Mouse (Mus musculus) G1E (cell line): ENCODE results near the gene Txnrd2. TPM values are rescaled to one million over a fixed set of nuclear protein-coding genes. Genes with fewer than 3 reads are reported as not detected.

ENCODE experiments used
- ATAC-seq: 2 replicates; pipeline ENCODE4 v1.8.0; 2016; ENCODE audit warnings: mild to moderate bottlenecking; ENCODE audit not compliant: insufficient number of reproducible peaks, poor library complexity, low FRiP score, severe bottlenecking; ENCODE audit errors: extremely low read depth
- DNase-seq: peaks from one replicate; pipeline ENCODE4 v3.0.0; 2012; ENCODE audit warnings: low spot score
- H3K27me3 ChIP-seq: 2 replicates; pipeline ENCODE4 v1.6.1; 2012; ENCODE audit warnings: mild to moderate bottlenecking, low read length, inconsistent platforms; ENCODE audit not compliant: insufficient read depth
- H3K36me3 ChIP-seq: replicated peaks from 2 replicates; pipeline ENCODE3; 2012; ENCODE audit warnings: mild to moderate bottlenecking, inconsistent platforms
- H3K4me1 ChIP-seq: 2 replicates; pipeline ENCODE4 v1.6.1; 2012; ENCODE audit warnings: low read depth, low read length, inconsistent platforms, mixed read lengths; ENCODE audit not compliant: insufficient read depth
- H3K4me3 ChIP-seq: 2 replicates; pipeline ENCODE4 v1.5.1; 2012; ENCODE audit warnings: low read depth, mild to moderate bottlenecking, inconsistent platforms, low read length, moderate library complexity, mixed read lengths
- H3K9me3 ChIP-seq: replicated peaks from 2 replicates; pipeline ENCODE4 v1.6.1; 2012; ENCODE audit warnings: inconsistent platforms
- CTCF ChIP-seq: IDR thresholded peaks from 2 replicates; pipeline ENCODE4 v1.5.1; 2012; ENCODE audit warnings: low read depth, low read length, inconsistent platforms, mixed read lengths
- GATA1 ChIP-seq: IDR thresholded peaks from 2 replicates; pipeline ENCODE4 v1.6.1; 2012; ENCODE audit warnings: borderline replicate concordance, low read length, inconsistent platforms, mixed read lengths
- GATA2 ChIP-seq: IDR thresholded peaks from 2 replicates; pipeline ENCODE4 v1.6.1; 2012; ENCODE audit warnings: low read depth, low read length, inconsistent platforms, borderline replicate concordance
- POLR2AphosphoS5 ChIP-seq: IDR thresholded peaks from 2 replicates; pipeline ENCODE4 v1.6.1; 2012; ENCODE audit warnings: low read depth, low read length, inconsistent platforms; ENCODE audit not compliant: insufficient replicate concordance
- TAL1 ChIP-seq: conservative IDR thresholded peaks from 2 replicates; pipeline ENCODE4 v1.6.1; 2012; ENCODE audit warnings: low read depth, low read length, inconsistent platforms, mixed read lengths
- polyA plus RNA-seq: library from polyadenylated mRNA; stranded (reverse); fragments of >175 nt; gene quantifications from 2 replicates; pipeline ENCODE4 v1.2.3, GENCODE M21; 2012
- total RNA-seq, 2 experiments: library from RNA; stranded (forward) in 1 of 2; stranded (reverse) in 1 of 2; fragments of 200-1000 nt in 1 of 2; fragments of >200 nt in 1 of 2; fragmentation: Nextera tagmentation in 1 of 2; gene quantifications; 2 replicates each; pipeline ENCODE4 v1.2.3; 2014 to 2017

Gene Txnrd2
- total and polyA plus RNA-seq, 3 experiments: 18.3 to 50.3 (median 18.5) TPM

- ATAC-seq (no peak), DNase-seq (no peak)
- Histone ChIP-seq H3K9me3 (no peaks in the 10 kb centered on the region), H3K4me1 (peaks cover 81% of the 10 kb centered on the region), H3K27me3 (no peaks in the 10 kb centered on the region), H3K4me3 (no peak overlapping the region), H3K36me3 (peaks cover 78% of the 10 kb centered on the region)
- TF ChIP-seq TAL1 (no peak), POLR2AphosphoS5 (no peak), GATA1 (no peak), CTCF (no peak), GATA2 (no peak)
These were observed 5.6 kb upstream of the Txnrd2 start for GRCm38 (mm10) chr16:18420571-18420970.

GRCm38 (mm10) chr16:18423203-18423914 lies 2.8 kb upstream of the Txnrd2 start:
- no peak for TF ChIP-seq CTCF
- TF ChIP-seq TAL1: no peak
- no peak for TF ChIP-seq GATA2
- TF ChIP-seq POLR2AphosphoS5: no peak
- no peak for TF ChIP-seq GATA1
- H3K27me3 ChIP-seq: no peaks in the 10 kb centered on the region
- H3K36me3 ChIP-seq: peaks cover 64% of the 10 kb centered on the region
- H3K9me3 ChIP-seq: no peaks in the 10 kb centered on the region
- ATAC-seq: no peak
- no peak overlapping the region for H3K4me3 ChIP-seq
- peaks cover 86% of the 10 kb centered on the region for H3K4me1 ChIP-seq
- no peak for DNase-seq

GRCm38 (mm10) chr16:18423915-18424265 lies 2.3 kb upstream of the Txnrd2 start:
- Histone ChIP-seq H3K9me3 (no peaks in the 10 kb centered on the region), H3K27me3 (no peaks in the 10 kb centered on the region), H3K4me3 (no peak overlapping the region), H3K36me3 (peaks cover 59% of the 10 kb centered on the region), H3K4me1 (peaks cover 86% of the 10 kb centered on the region)
- no peak for ATAC-seq
- no peak for DNase-seq
- TF ChIP-seq TAL1: no peak
- no peak for TF ChIP-seq GATA2
- no peak for TF ChIP-seq CTCF
- TF ChIP-seq GATA1: no peak
- no peak for TF ChIP-seq POLR2AphosphoS5

GRCm38 (mm10) chr16:18424364-18425045 lies 1.7 kb upstream of the Txnrd2 start:
- no peak for DNase-seq
- Histone ChIP-seq H3K9me3 (no peaks in the 10 kb centered on the region), H3K36me3 (peaks cover 54% of the 10 kb centered on the region), H3K4me3 (peak overlapping the region; percentile 36; the same call in 1 of the 2 replicates), H3K4me1 (peaks cover 86% of the 10 kb centered on the region), H3K27me3 (no peaks in the 10 kb centered on the region)
- TF ChIP-seq TAL1 (no peak), GATA2 (no peak), GATA1 (no peak), POLR2AphosphoS5 (no peak), CTCF (no peak)
- no peak for ATAC-seq

GRCm38 (mm10) chr16:18425475-18426214 lies 539 bp upstream of the Txnrd2 start:
- ATAC-seq: no peak
- Histone ChIP-seq H3K36me3 (peaks cover 56% of the 10 kb centered on the region), H3K27me3 (no peaks in the 10 kb centered on the region), H3K9me3 (no peaks in the 10 kb centered on the region), H3K4me1 (peaks cover 86% of the 10 kb centered on the region), H3K4me3 (peak overlapping the region; percentile 95)
- no peak for DNase-seq
- no peak for TF ChIP-seq GATA1
- TF ChIP-seq GATA2: no peak
- TF ChIP-seq POLR2AphosphoS5: no peak
- no peak for TF ChIP-seq CTCF
- TF ChIP-seq TAL1: no peak

GRCm38 (mm10) chr16:18426802-18427280 lies 657 bp downstream of the Txnrd2 start, which contains the start of gene Comt:
Gene Comt, minus strand, starts transcription at chr16:18426852.
- Histone ChIP-seq H3K4me1 (peaks cover 83% of the 10 kb centered on the region), H3K9me3 (no peaks in the 10 kb centered on the region), H3K36me3 (peaks cover 55% of the 10 kb centered on the region), H3K4me3 (peak within 1 kb of the TSS; percentile 95), H3K27me3 (no peaks in the 10 kb centered on the region)
- no peak for DNase-seq
- no peak for ATAC-seq
- no peak for TF ChIP-seq POLR2AphosphoS5
- TF ChIP-seq CTCF: no peak
- TF ChIP-seq GATA1: no peak
- TF ChIP-seq TAL1: no peak
- TF ChIP-seq GATA2: no peak
